Mouse (Mus musculus): ENCODE results near the gene Cpeb1.

DNA sequence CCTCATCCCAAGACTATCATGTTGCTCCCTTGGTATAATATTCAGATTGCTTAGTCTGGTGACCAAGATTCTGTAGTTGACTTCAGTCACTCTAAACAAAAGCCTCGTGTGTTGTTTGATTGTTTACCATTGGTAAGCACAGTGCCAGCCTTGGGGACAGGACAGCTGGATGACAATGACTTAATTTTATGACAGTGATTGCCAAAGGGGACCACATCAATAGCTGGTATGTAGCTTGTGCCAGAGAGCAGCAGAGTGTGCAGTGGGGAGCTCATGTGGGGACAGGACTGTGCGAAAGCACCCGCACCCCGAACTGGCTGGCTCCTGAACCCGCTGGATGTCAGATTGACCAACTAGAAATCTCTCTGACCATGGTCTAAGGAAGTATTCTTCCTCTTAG lies 150.6 kb downstream of the Cpeb1 start:
- TF ChIP-seq GATA1 (IDR thresholded peaks at IDR 0.05; ENCODE audit: low read length) (no peak), TAL1 (IDR thresholded peaks at IDR 0.05; ENCODE audit: low read length) (no peak)
